Mouse (Mus musculus) G1E (cell line): ENCODE data around the gene Ccdc13.

Source experiments
- CTCF ChIP-seq: IDR thresholded peaks from 2 replicates; pipeline ENCODE4 v1.5.1; 2012; ENCODE audit warnings: low read depth, low read length, inconsistent platforms, mixed read lengths
- GATA1 ChIP-seq: IDR thresholded peaks from 2 replicates; pipeline ENCODE4 v1.6.1; 2012; ENCODE audit warnings: borderline replicate concordance, low read length, inconsistent platforms, mixed read lengths
- POLR2AphosphoS5 ChIP-seq: IDR thresholded peaks from 2 replicates; pipeline ENCODE4 v1.6.1; 2012; ENCODE audit warnings: low read depth, low read length, inconsistent platforms; ENCODE audit not compliant: insufficient replicate concordance
- TAL1 ChIP-seq: conservative IDR thresholded peaks from 2 replicates; pipeline ENCODE4 v1.6.1; 2012; ENCODE audit warnings: low read depth, low read length, inconsistent platforms, mixed read lengths

DNA sequence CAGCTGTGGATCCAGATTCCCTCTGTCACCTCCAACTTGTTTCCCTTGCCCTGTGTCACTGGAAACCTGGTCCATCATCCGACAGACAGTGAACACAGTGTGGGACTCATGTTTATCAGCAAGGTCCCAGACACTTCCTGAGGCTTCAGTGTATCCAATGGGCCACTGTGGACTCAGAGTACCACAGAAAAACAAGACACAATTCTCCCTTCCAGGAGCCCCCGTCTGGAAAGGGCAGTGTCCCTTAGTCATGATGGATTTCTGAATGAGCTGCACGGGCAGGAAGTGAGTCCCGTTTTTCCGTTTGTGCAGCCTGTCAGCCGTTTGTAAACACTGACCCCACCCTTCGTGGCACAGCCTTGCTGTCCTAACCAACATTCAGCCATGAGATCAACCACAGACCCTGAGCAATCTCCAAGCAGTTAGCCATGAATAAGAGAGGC, 42.8 kb upstream of the Ccdc13 start:
- TF ChIP-seq CTCF (no peak), POLR2AphosphoS5 (no peak), GATA1 (no peak), TAL1 (no peak)
